Mouse (Mus musculus) limb, embryonic 13.5 days (tissue): ENCODE measurements around the gene Xpo4. TPM values are rescaled to one million over a fixed set of nuclear protein-coding genes. Genes with fewer than 3 reads are reported as not detected.
"Not testable (repeated sequence)": the region's sequence is repeated elsewhere in the genome, so short reads cannot be mapped to it uniquely, and the experiment has no call there.

Experiments
- ATAC-seq: fragments of 200-750 bp; cut with Nextera tagmentation; 2 replicates; pipeline ENCODE4 v1.8.0; 2017; ENCODE audit warnings: low read depth, moderate number of reproducible peaks, moderate TSS enrichment; ENCODE audit not compliant: low FRiP score
- H3K27ac ChIP-seq: fragments of 300-500 bp; sonication (generic); 2 replicates; pipeline ENCODE4 v1.5.1; 2015; ENCODE audit warnings: inconsistent platforms, mild to moderate bottlenecking, moderate library complexity
- H3K27me3 ChIP-seq: fragments of 300-500 bp; sonication (generic); 2 replicates; pipeline ENCODE4 v1.6.1; 2015; ENCODE audit warnings: mild to moderate bottlenecking, inconsistent platforms
- H3K36me3 ChIP-seq: fragments of 300-500 bp; sonication (generic); 2 replicates; pipeline ENCODE4 v1.6.1; 2015; ENCODE audit warnings: inconsistent platforms, mild to moderate bottlenecking, moderate library complexity
- H3K4me1 ChIP-seq: fragments of 300-500 bp; sonication (generic); 2 replicates; pipeline ENCODE4 v1.6.1; 2015; ENCODE audit warnings: inconsistent platforms
- H3K4me2 ChIP-seq: fragments of 300-500 bp; sonication (generic); replicated peaks from 2 replicates; pipeline ENCODE4 v1.6.1; 2015; ENCODE audit warnings: inconsistent platforms, mild to moderate bottlenecking, moderate library complexity
- H3K4me3 ChIP-seq: fragments of 300-500 bp; sonication (generic); 2 replicates; pipeline ENCODE4 v1.5.1; 2015; ENCODE audit warnings: moderate library complexity, mild to moderate bottlenecking, inconsistent platforms
- H3K9ac ChIP-seq: fragments of 300-500 bp; sonication (generic); 2 replicates; pipeline ENCODE4 v1.6.1; 2015; ENCODE audit warnings: mild to moderate bottlenecking, inconsistent platforms
- H3K9me3 ChIP-seq: fragments of 300-500 bp; sonication (generic); 2 replicates; pipeline ENCODE4 v1.6.1; 2016; ENCODE audit warnings: inconsistent platforms
- WGBS: fragments of 180-500 bp; shearing (Covaris S2); methylation state at CpG from one replicate; pipeline ENCODE4 v1.1.7; 2015; 5-methylcytosine and 5-hydroxymethylcytosine counted together
- polyA plus RNA-seq: library from polyadenylated mRNA; unstranded; fragments of >200 nt; fragmentation: Nextera tagmentation; extraction: Ambion mirVana; gene quantifications from 2 replicates; pipeline ENCODE4 v1.2.1, GENCODE M21; 2015

Xpo4 gene
- polyA plus RNA-seq, 1 experiment from 2014 or later, result 26.4 TPM

GRCm38 (mm10) chr14:57675481-57675880, 10.3 kb upstream of the Xpo4 start:
- H3K27me3 ChIP-seq, result no peaks in the 10 kb centered on the region
- no peak overlapping the region for H3K27ac ChIP-seq
- no peak for ATAC-seq
- WGBS, result 35% methylated on average over 2 of the region's 2 CpGs
- H3K36me3 ChIP-seq, result no peaks in the 10 kb centered on the region
- H3K4me2 ChIP-seq, result no peak overlapping the region
- H3K9me3 ChIP-seq, result no peaks in the 10 kb centered on the region
- no peak overlapping the region for H3K4me3 ChIP-seq
- no peak overlapping the region for H3K9ac ChIP-seq
- H3K4me1 ChIP-seq, result no peaks in the 10 kb centered on the region

GRCm38 (mm10) chr14:57665628-57665950, 359 bp upstream of the Xpo4 start:
- H3K36me3 ChIP-seq, result no peaks in the 10 kb centered on the region; the same call in 1 of the 2 replicates
- peaks cover 16% of the 10 kb centered on the region for H3K4me1 ChIP-seq
- peak overlapping the region; percentile 94; the same call in 1 of the 2 replicates for H3K27ac ChIP-seq
- no peaks in the 10 kb centered on the region for H3K9me3 ChIP-seq
- no peaks in the 10 kb centered on the region for H3K27me3 ChIP-seq
- WGBS, result 11% methylated on average over 10 of the region's 10 CpGs
- peak overlapping the region; percentile 92 for H3K9ac ChIP-seq
- ATAC-seq, result no peak
- H3K4me3 ChIP-seq, result peak overlapping the region; percentile 91
- H3K4me2 ChIP-seq, result peak overlapping the region; percentile 89

- H3K9ac ChIP-seq, result peak overlapping the region; percentile 92
- under 1% methylated on average over 19 of the region's 19 CpGs for WGBS
- peaks cover 16% of the 10 kb centered on the region for H3K4me1 ChIP-seq
- H3K4me2 ChIP-seq, result peak overlapping the region; percentile 89
- no peaks in the 10 kb centered on the region for H3K9me3 ChIP-seq
- peak overlapping the region; percentile 91 for H3K4me3 ChIP-seq
- no peaks in the 10 kb centered on the region for H3K27me3 ChIP-seq
- peak overlapping the region; percentile 94 for H3K27ac ChIP-seq
- peak; percentile 66 for ATAC-seq
- no peaks in the 10 kb centered on the region; the same call in 1 of the 2 replicates for H3K36me3 ChIP-seq
Measured at GRCm38 (mm10) chr14:57664311-57664821, 864 bp downstream of the Xpo4 start.

GRCm38 (mm10) chr14:57663630-57664029, 1.6 kb downstream of the Xpo4 start:
- Histone ChIP-seq H3K4me2 (peak overlapping the region; percentile 89), H3K27ac (no peak overlapping the region), H3K9ac (peak overlapping the region; percentile 21), H3K4me3 (peak overlapping the region; percentile 91), H3K9me3 (no peaks in the 10 kb centered on the region), H3K36me3 (no peaks in the 10 kb centered on the region; the same call in 1 of the 2 replicates), H3K27me3 (no peaks in the 10 kb centered on the region), H3K4me1 (peaks cover 16% of the 10 kb centered on the region)
- no peak for ATAC-seq
- WGBS, result 22% methylated on average over 1 of the region's 1 CpGs

- no peaks in the 10 kb centered on the region for H3K9me3 ChIP-seq
- no peaks in the 10 kb centered on the region; the same call in 1 of the 2 replicates for H3K4me1 ChIP-seq
- no peak overlapping the region for H3K4me3 ChIP-seq
- H3K9ac ChIP-seq, result no peak overlapping the region
- ATAC-seq, result no peak
- H3K4me2 ChIP-seq, result no peak overlapping the region
- no peak overlapping the region for H3K27ac ChIP-seq
- WGBS, result 93% methylated on average over 4 of the region's 4 CpGs
- H3K36me3 ChIP-seq, result no peaks in the 10 kb centered on the region; the same call in 1 of the 2 replicates
- no peaks in the 10 kb centered on the region for H3K27me3 ChIP-seq
Measured at GRCm38 (mm10) chr14:57658301-57658700, 6.9 kb downstream of the Xpo4 start.

- H3K36me3 ChIP-seq, result no peaks in the 10 kb centered on the region; the same call in 1 of the 2 replicates
- 90% methylated on average over 2 of the region's 2 CpGs for WGBS
- no peak overlapping the region for H3K27ac ChIP-seq
- H3K9me3 ChIP-seq, result no peaks in the 10 kb centered on the region
- no peak overlapping the region for H3K4me3 ChIP-seq
- ATAC-seq, result no peak
- H3K4me2 ChIP-seq, result no peak overlapping the region
- no peaks in the 10 kb centered on the region for H3K27me3 ChIP-seq
- H3K9ac ChIP-seq, result no peak overlapping the region
- no peaks in the 10 kb centered on the region for H3K4me1 ChIP-seq
Measured at GRCm38 (mm10) chr14:57657500-57657899, 7.7 kb downstream of the Xpo4 start.

GRCm38 (mm10) chr14:57656519-57656918, 8.7 kb downstream of the Xpo4 start:
- not testable (repeated sequence) for H3K9ac ChIP-seq, H3K4me2 ChIP-seq, H3K9me3 ChIP-seq, H3K4me3 ChIP-seq, ATAC-seq, H3K36me3 ChIP-seq, H3K27ac ChIP-seq, H3K27me3 ChIP-seq, H3K4me1 ChIP-seq
- WGBS, result 94% methylated on average over 3 of the region's 3 CpGs

- Histone ChIP-seq H3K4me2 (no peak overlapping the region), H3K4me1 (no peaks in the 10 kb centered on the region), H3K36me3 (no peaks in the 10 kb centered on the region), H3K9me3 (no peaks in the 10 kb centered on the region), H3K27ac (no peak overlapping the region), H3K4me3 (no peak overlapping the region), H3K9ac (no peak overlapping the region), H3K27me3 (no peaks in the 10 kb centered on the region)
- ATAC-seq, result no peak
Measured at GRCm38 (mm10) chr14:57649501-57649900, 15.7 kb downstream of the Xpo4 start.

GRCm38 (mm10) chr14:57646155-57646554, 19.1 kb downstream of the Xpo4 start:
- Histone ChIP-seq H3K4me3 (no peak overlapping the region), H3K9ac (no peak overlapping the region), H3K9me3 (no peaks in the 10 kb centered on the region), H3K36me3 (peaks cover 12% of the 10 kb centered on the region), H3K27ac (no peak overlapping the region), H3K27me3 (no peaks in the 10 kb centered on the region), H3K4me1 (no peaks in the 10 kb centered on the region), H3K4me2 (no peak overlapping the region)
- no peak for ATAC-seq
- 75% methylated on average over 4 of the region's 4 CpGs for WGBS

- no peaks in the 10 kb centered on the region for H3K4me1 ChIP-seq
- no peak overlapping the region for H3K27ac ChIP-seq
- no peak for ATAC-seq
- no peaks in the 10 kb centered on the region for H3K9me3 ChIP-seq
- peaks cover 20% of the 10 kb centered on the region for H3K36me3 ChIP-seq
- H3K9ac ChIP-seq, result no peak overlapping the region
- H3K4me2 ChIP-seq, result no peak overlapping the region
- H3K27me3 ChIP-seq, result no peaks in the 10 kb centered on the region
- 92% methylated on average over 3 of the region's 3 CpGs for WGBS
- H3K4me3 ChIP-seq, result no peak overlapping the region
Measured at GRCm38 (mm10) chr14:57639153-57639552, 26.1 kb downstream of the Xpo4 start.

- Histone ChIP-seq H3K36me3 (peaks cover 7% of the 10 kb centered on the region), H3K27me3 (no peaks in the 10 kb centered on the region), H3K27ac (no peak overlapping the region), H3K4me3 (no peak overlapping the region), H3K4me2 (no peak overlapping the region), H3K4me1 (0 out of 2 replicates have a peak, but pooled peaks cover 2% of the 10 kb centered on the region), H3K9ac (no peak overlapping the region), H3K9me3 (no peaks in the 10 kb centered on the region)
- ATAC-seq, result no peak
- WGBS, result 74% methylated on average over 5 of the region's 5 CpGs
Measured at GRCm38 (mm10) chr14:57634141-57634540, 31.1 kb downstream of the Xpo4 start.

GRCm38 (mm10) chr14:57629595-57629994, 35.6 kb downstream of the Xpo4 start:
- Histone ChIP-seq H3K36me3 (peaks cover 40% of the 10 kb centered on the region), H3K27me3 (no peaks in the 10 kb centered on the region), H3K4me2 (no peak overlapping the region), H3K27ac (no peak overlapping the region), H3K4me1 (0 out of 2 replicates have a peak, but pooled peaks cover 2% of the 10 kb centered on the region), H3K4me3 (no peak overlapping the region), H3K9ac (no peak overlapping the region), H3K9me3 (no peaks in the 10 kb centered on the region)
- ATAC-seq, result no peak
- 70% methylated on average over 4 of the region's 4 CpGs for WGBS

GRCm38 (mm10) chr14:57622934-57623333, 42.3 kb downstream of the Xpo4 start:
- Histone ChIP-seq H3K9me3 (no peaks in the 10 kb centered on the region), H3K4me3 (no peak overlapping the region)
- WGBS, result 86% methylated on average over 3 of the region's 3 CpGs

More at GRCm38 (mm10) chr14:57622934-57623333, 42.3 kb downstream of the Xpo4 start:
- Histone ChIP-seq H3K4me2 (no peak overlapping the region), H3K27me3 (no peaks in the 10 kb centered on the region), H3K27ac (no peak overlapping the region), H3K9ac (no peak overlapping the region), H3K4me1 (0 out of 2 replicates have a peak, but pooled peaks cover 3% of the 10 kb centered on the region), H3K36me3 (peaks cover 45% of the 10 kb centered on the region)
- no peak for ATAC-seq
